Mouse (Mus musculus) c-Kit-negative CD71-positive TER-119-positive erythroid progenitor cells, embryonic 14.5 days (primary cell): ENCODE results near the gene Stxbp6.

Experiments used
- DNase-seq: peaks from one replicate; pipeline ENCODE4 v3.0.0-alpha.2; 2013; ENCODE audit warnings: low read depth, low spot score

Gene Stxbp6

GRCm38 (mm10) chr12:44804213-44804612 lies 270.3 kb downstream of the Stxbp6 start:
- DNase-seq, result no peak
